Mouse (Mus musculus): ENCODE results near the gene Clcn1. TPM values are rescaled to one million over a fixed set of nuclear protein-coding genes. Genes with fewer than 3 reads are reported as not detected.

Gene Clcn1
- polyA plus RNA-seq, 1 experiment from 2014 or later = 2.0 TPM

- DNase-seq (ENCODE audit: low spot score) (no peak), ATAC-seq (replicated peaks; ENCODE audit: low FRiP score) (peak; percentile 16; the same call in 1 of the 2 replicates)
- Histone ChIP-seq H3K9ac (ENCODE audit: low read length) (no peak overlapping the region), H3K27ac (ENCODE audit: low read depth, low read length) (no peak overlapping the region), H3K9me3 (ENCODE audit: control insufficient read depth, low read length) (no peaks in the 10 kb centered on the region), H3K4me3 (ENCODE audit: low read depth, low read length) (no peak overlapping the region), H3K27me3 (ENCODE audit: control insufficient read depth, insufficient read depth, low read length) (no peaks in the 10 kb centered on the region), H3K36me3 (ENCODE audit: control insufficient read depth, insufficient read depth, low read length) (peaks cover 12% of the 10 kb centered on the region), H3K4me1 (replicated peaks; ENCODE audit: control insufficient read depth, insufficient read depth, low read length) (no peaks in the 10 kb centered on the region), H3K4me2 (ENCODE audit: low read depth, low read length, severe bottlenecking) (no peak overlapping the region)
- 81% methylated on average over 5 of the region's 5 CpGs for WGBS
Measured at GRCm38 (mm10) chr6:42282865-42283528, 3.5 kb upstream of the Clcn1 start.

GRCm38 (mm10) chr6:42287562-42287961, 1.1 kb downstream of the Clcn1 start:
- H3K36me3 ChIP-seq (ENCODE audit: control insufficient read depth, insufficient read depth, low read length) = peaks cover 2% of the 10 kb centered on the region; the same call in 1 of the 2 replicates
- no peaks in the 10 kb centered on the region for H3K27me3 ChIP-seq (ENCODE audit: control insufficient read depth, insufficient read depth, low read length)
- no peak overlapping the region for H3K27ac ChIP-seq (ENCODE audit: low read depth, low read length)
- no peak for DNase-seq (ENCODE audit: low spot score)
- no peak overlapping the region for H3K4me3 ChIP-seq (ENCODE audit: low read depth, low read length)
- no peaks in the 10 kb centered on the region for H3K4me1 ChIP-seq (replicated peaks; ENCODE audit: control insufficient read depth, insufficient read depth, low read length)
- no peaks in the 10 kb centered on the region for H3K9me3 ChIP-seq (ENCODE audit: control insufficient read depth, low read length)
- H3K9ac ChIP-seq (ENCODE audit: low read length) = no peak overlapping the region
- H3K4me2 ChIP-seq (ENCODE audit: low read depth, low read length, severe bottlenecking) = no peak overlapping the region
- ATAC-seq (replicated peaks; ENCODE audit: low FRiP score) = no peak

- H3K4me1 ChIP-seq (replicated peaks; ENCODE audit: control insufficient read depth, insufficient read depth, low read length) = no peaks in the 10 kb centered on the region
- H3K4me3 ChIP-seq (ENCODE audit: low read depth, low read length) = no peak overlapping the region
- no peaks in the 10 kb centered on the region for H3K27me3 ChIP-seq (ENCODE audit: control insufficient read depth, insufficient read depth, low read length)
- H3K27ac ChIP-seq (ENCODE audit: low read depth, low read length) = no peak overlapping the region
- H3K36me3 ChIP-seq (ENCODE audit: control insufficient read depth, insufficient read depth, low read length) = no peaks in the 10 kb centered on the region; the same call in 1 of the 2 replicates
- H3K9ac ChIP-seq (ENCODE audit: low read length) = no peak overlapping the region
- no peak overlapping the region for H3K4me2 ChIP-seq (ENCODE audit: low read depth, low read length, severe bottlenecking)
- DNase-seq (ENCODE audit: low spot score) = no peak
- no peaks in the 10 kb centered on the region for H3K9me3 ChIP-seq (ENCODE audit: control insufficient read depth, low read length)
- WGBS = 96% methylated on average over 6 of the region's 6 CpGs
- ATAC-seq (replicated peaks; ENCODE audit: low FRiP score) = no peak
Measured at GRCm38 (mm10) chr6:42293327-42293726, 6.8 kb downstream of the Clcn1 start.

GRCm38 (mm10) chr6:42295549-42296094, 9.1 kb downstream of the Clcn1 start:
- Histone ChIP-seq H3K27ac (ENCODE audit: low read depth, low read length) (no peak overlapping the region), H3K4me3 (ENCODE audit: low read depth, low read length) (no peak overlapping the region), H3K27me3 (ENCODE audit: control insufficient read depth, insufficient read depth, low read length) (no peaks in the 10 kb centered on the region), H3K9ac (ENCODE audit: low read length) (no peak overlapping the region), H3K4me1 (replicated peaks; ENCODE audit: control insufficient read depth, insufficient read depth, low read length) (no peaks in the 10 kb centered on the region), H3K4me2 (ENCODE audit: low read depth, low read length, severe bottlenecking) (no peak overlapping the region), H3K9me3 (ENCODE audit: control insufficient read depth, low read length) (no peaks in the 10 kb centered on the region), H3K36me3 (ENCODE audit: control insufficient read depth, insufficient read depth, low read length) (no peaks in the 10 kb centered on the region; the same call in 1 of the 2 replicates)
- no peak for ATAC-seq (replicated peaks; ENCODE audit: low FRiP score)
- 82% methylated on average over 3 of the region's 3 CpGs for WGBS
- no peak for DNase-seq (ENCODE audit: low spot score)

- ATAC-seq (replicated peaks; ENCODE audit: low FRiP score) (no peak), DNase-seq (ENCODE audit: low spot score) (no peak)
- H3K27ac ChIP-seq (ENCODE audit: low read depth, low read length) = no peak overlapping the region
- WGBS = 94% methylated on average over 5 of the region's 5 CpGs
- H3K4me2 ChIP-seq (ENCODE audit: low read depth, low read length, severe bottlenecking) = no peak overlapping the region
- no peaks in the 10 kb centered on the region for H3K9me3 ChIP-seq (ENCODE audit: control insufficient read depth, low read length)
- no peaks in the 10 kb centered on the region; the same call in 1 of the 2 replicates for H3K36me3 ChIP-seq (ENCODE audit: control insufficient read depth, insufficient read depth, low read length)
- H3K4me3 ChIP-seq (ENCODE audit: low read depth, low read length) = no peak overlapping the region
- H3K9ac ChIP-seq (ENCODE audit: low read length) = no peak overlapping the region
- H3K4me1 ChIP-seq (replicated peaks; ENCODE audit: control insufficient read depth, insufficient read depth, low read length) = no peaks in the 10 kb centered on the region
- H3K27me3 ChIP-seq (ENCODE audit: control insufficient read depth, insufficient read depth, low read length) = no peaks in the 10 kb centered on the region
Measured at GRCm38 (mm10) chr6:42299362-42299761, 12.9 kb downstream of the Clcn1 start.

- Histone ChIP-seq H3K9me3 (ENCODE audit: control insufficient read depth, low read length) (no peaks in the 10 kb centered on the region), H3K27ac (ENCODE audit: low read depth, low read length) (no peak overlapping the region), H3K9ac (ENCODE audit: low read length) (no peak overlapping the region), H3K27me3 (ENCODE audit: control insufficient read depth, insufficient read depth, low read length) (no peaks in the 10 kb centered on the region), H3K4me1 (replicated peaks; ENCODE audit: control insufficient read depth, insufficient read depth, low read length) (no peaks in the 10 kb centered on the region), H3K36me3 (ENCODE audit: control insufficient read depth, insufficient read depth, low read length) (no peaks in the 10 kb centered on the region; the same call in 1 of the 2 replicates), H3K4me3 (ENCODE audit: low read depth, low read length) (no peak overlapping the region), H3K4me2 (ENCODE audit: low read depth, low read length, severe bottlenecking) (no peak overlapping the region)
- no peak for ATAC-seq (replicated peaks; ENCODE audit: low FRiP score)
- 41% methylated on average over 8 of the region's 8 CpGs for WGBS
- no peak for DNase-seq (ENCODE audit: low spot score)
Measured at GRCm38 (mm10) chr6:42309816-42310378, 23.4 kb downstream of the Clcn1 start.

GRCm38 (mm10) chr6:42310427-42311053, 24.1 kb downstream of the Clcn1 start:
- no peaks in the 10 kb centered on the region; the same call in 1 of the 2 replicates for H3K36me3 ChIP-seq (ENCODE audit: control insufficient read depth, insufficient read depth, low read length)
- no peak overlapping the region for H3K27ac ChIP-seq (ENCODE audit: low read depth, low read length)
- no peak overlapping the region for H3K4me2 ChIP-seq (ENCODE audit: low read depth, low read length, severe bottlenecking)
- 91% methylated on average over 2 of the region's 2 CpGs for WGBS
- ATAC-seq (replicated peaks; ENCODE audit: low FRiP score) = no peak
- H3K9ac ChIP-seq (ENCODE audit: low read length) = no peak overlapping the region
- H3K4me3 ChIP-seq (ENCODE audit: low read depth, low read length) = no peak overlapping the region
- no peaks in the 10 kb centered on the region for H3K4me1 ChIP-seq (replicated peaks; ENCODE audit: control insufficient read depth, insufficient read depth, low read length)
- H3K9me3 ChIP-seq (ENCODE audit: control insufficient read depth, low read length) = no peaks in the 10 kb centered on the region
- no peak for DNase-seq (ENCODE audit: low spot score)
- no peaks in the 10 kb centered on the region for H3K27me3 ChIP-seq (ENCODE audit: control insufficient read depth, insufficient read depth, low read length)

GRCm38 (mm10) chr6:42318293-42318692, 31.8 kb downstream of the Clcn1 start:
- Histone ChIP-seq H3K27me3 (ENCODE audit: control insufficient read depth, insufficient read depth, low read length) (no peaks in the 10 kb centered on the region), H3K4me2 (ENCODE audit: low read depth, low read length, severe bottlenecking) (no peak overlapping the region), H3K4me3 (ENCODE audit: low read depth, low read length) (no peak overlapping the region), H3K9me3 (ENCODE audit: control insufficient read depth, low read length) (no peaks in the 10 kb centered on the region), H3K4me1 (replicated peaks; ENCODE audit: control insufficient read depth, insufficient read depth, low read length) (peaks cover under 1% of the 10 kb centered on the region; the same call in 1 of the 2 replicates), H3K36me3 (ENCODE audit: control insufficient read depth, insufficient read depth, low read length) (no peaks in the 10 kb centered on the region; the same call in 1 of the 2 replicates), H3K27ac (ENCODE audit: low read depth, low read length) (no peak overlapping the region), H3K9ac (ENCODE audit: low read length) (no peak overlapping the region)
- 84% methylated on average over 4 of the region's 4 CpGs for WGBS
- no peak for DNase-seq (ENCODE audit: low spot score)
- ATAC-seq (replicated peaks; ENCODE audit: low FRiP score) = no peak
